Mouse (Mus musculus): Measurements from ENCODE around the gene Gm20388.
A peak's percentile ranks its signal among the peaks of the same experiment; 100 is the strongest.
"Not testable (repeated sequence)": the region's sequence is repeated elsewhere in the genome, so short reads cannot be mapped to it uniquely, and the experiment has no call there.

Gene Gm20388

GRCm38 (mm10) chr8:124143003-124143402, 4232.4 kb downstream of the Gm20388 start:
- no peak for DNase-seq (ENCODE audit: low read depth, low spot score)

GRCm38 (mm10) chr8:124143871-124144618, 4233.4 kb downstream of the Gm20388 start:
- DNase-seq (ENCODE audit: low read depth, low spot score): no peak

GRCm38 (mm10) chr8:124144619-124144980, 4234.0 kb downstream of the Gm20388 start:
- DNase-seq (ENCODE audit: low read depth, low spot score): no peak

- DNase-seq (ENCODE audit: low read depth, low spot score): no peak
Observed at GRCm38 (mm10) chr8:124146286-124146685, 4235.6 kb downstream of the Gm20388 start.

- DNase-seq (ENCODE audit: low read depth, low spot score): no peak
Observed at GRCm38 (mm10) chr8:124150009-124150408, 4239.4 kb downstream of the Gm20388 start.

- peak; percentile 36 for DNase-seq (ENCODE audit: low read depth, low spot score)
Observed at GRCm38 (mm10) chr8:124150536-124150935, 4239.9 kb downstream of the Gm20388 start.

- DNase-seq (ENCODE audit: low read depth, low spot score): no peak
Observed at GRCm38 (mm10) chr8:124151881-124152280, 4241.2 kb downstream of the Gm20388 start.

- no peak for DNase-seq (ENCODE audit: low read depth, low spot score)
Observed at GRCm38 (mm10) chr8:124152771-124153170, 4242.1 kb downstream of the Gm20388 start.

- DNase-seq (ENCODE audit: low read depth, low spot score): no peak
Observed at GRCm38 (mm10) chr8:124156324-124156723, 4245.7 kb downstream of the Gm20388 start.

- DNase-seq (ENCODE audit: low read depth, low spot score): no peak
Observed at GRCm38 (mm10) chr8:124161683-124162082, 4251.0 kb downstream of the Gm20388 start.

- no peak for DNase-seq (ENCODE audit: low read depth, low spot score)
Observed at GRCm38 (mm10) chr8:124163258-124163657, 4252.6 kb downstream of the Gm20388 start.

- no peak for DNase-seq (ENCODE audit: low read depth, low spot score)
Observed at GRCm38 (mm10) chr8:124169749-124170148, 4259.1 kb downstream of the Gm20388 start.

- no peak for DNase-seq (ENCODE audit: low read depth, low spot score)
Observed at GRCm38 (mm10) chr8:124170671-124171070, 4260.0 kb downstream of the Gm20388 start.

- no peak for DNase-seq (ENCODE audit: low read depth, low spot score)
Observed at GRCm38 (mm10) chr8:124171557-124172528, 4261.2 kb downstream of the Gm20388 start.

GRCm38 (mm10) chr8:124173688-124174087, 4263.0 kb downstream of the Gm20388 start:
- no peak for DNase-seq (ENCODE audit: low read depth, low spot score)

- no peak for DNase-seq (ENCODE audit: low read depth, low spot score)
Observed at GRCm38 (mm10) chr8:124176133-124176532, 4265.5 kb downstream of the Gm20388 start.

GRCm38 (mm10) chr8:124177092-124177491, 4266.5 kb downstream of the Gm20388 start:
- DNase-seq (ENCODE audit: low read depth, low spot score): not testable (repeated sequence)

- no peak for DNase-seq (ENCODE audit: low read depth, low spot score)
Observed at GRCm38 (mm10) chr8:124180681-124181445, 4270.2 kb downstream of the Gm20388 start.

GRCm38 (mm10) chr8:124181751-124182150, 4271.1 kb downstream of the Gm20388 start:
- DNase-seq (ENCODE audit: low read depth, low spot score): no peak

GRCm38 (mm10) chr8:124182224-124182623, 4271.6 kb downstream of the Gm20388 start:
- DNase-seq (ENCODE audit: low read depth, low spot score): no peak

GRCm38 (mm10) chr8:124184078-124184477, 4273.4 kb downstream of the Gm20388 start:
- DNase-seq (ENCODE audit: low read depth, low spot score): no peak

- no peak for DNase-seq (ENCODE audit: low read depth, low spot score)
Observed at GRCm38 (mm10) chr8:124184507-124184906, 4273.9 kb downstream of the Gm20388 start.

Data from CD4-positive helper T cell, adult 2 months (primary cell).